Mouse (Mus musculus) lung, adult 2 months (tissue): ENCODE data around the gene 2610042L04Rik.
"Not testable (repeated sequence)": the region's sequence is repeated elsewhere in the genome, so short reads cannot be mapped to it uniquely, and the experiment has no call there.

ENCODE experiments used
- CTCF ChIP-seq: fragments of 200-500 bp; IDR thresholded peaks from 2 replicates; pipeline ENCODE4 v1.5.1; 2011; ENCODE audit warnings: mild to moderate bottlenecking, low read length, control low read depth; ENCODE audit not compliant: insufficient read depth
- POLR2A ChIP-seq: fragments of 200-500 bp; IDR thresholded peaks from 2 replicates; pipeline ENCODE4 v1.6.1; 2011; ENCODE audit warnings: low read depth, mild to moderate bottlenecking, control low read depth, low read length, borderline replicate concordance; ENCODE audit errors: extremely low read depth

GRCm38 (mm10) chr14:4369691-4370090, 35.1 kb downstream of the 2610042L04Rik start:
- not testable (repeated sequence) for TF ChIP-seq CTCF, POLR2A
